Comparison of ENCODE assay signal across 12 mouse cellular contexts in the genomic region with DNA sequence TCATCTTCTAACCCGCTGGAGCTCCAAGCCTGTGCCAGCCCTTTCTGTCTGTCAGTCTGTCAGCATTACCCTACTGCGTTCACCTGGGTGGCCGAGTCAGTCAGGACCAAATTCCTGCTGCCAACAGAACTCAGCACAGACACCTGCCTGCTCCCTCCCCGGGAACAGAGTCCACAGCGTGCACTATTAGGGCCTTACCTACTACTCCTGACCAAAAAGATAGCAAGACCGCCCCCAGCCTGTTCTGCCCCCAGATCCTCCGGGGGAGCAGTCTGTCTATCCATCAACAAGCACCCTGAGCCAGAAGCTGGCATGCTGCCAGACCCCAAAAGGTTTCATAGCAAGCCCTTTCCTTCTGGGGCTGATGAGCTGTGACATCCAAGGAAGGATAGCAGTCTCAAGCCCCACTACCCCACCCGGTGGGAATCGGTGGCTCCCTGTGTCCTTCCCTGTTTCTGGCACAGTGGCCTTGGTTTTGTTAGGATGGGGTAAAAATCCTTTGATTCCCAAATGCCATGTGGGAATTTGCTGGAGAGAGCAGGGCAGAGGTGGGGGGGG. TPM values are rescaled to one million over a fixed set of nuclear protein-coding genes. Genes with fewer than 3 reads are reported as not detected.
DNase-seq lines count a peak whose midpoint lies in the region; ATAC-seq and TF ChIP-seq lines count a peak whose summit lies in the region.
"Had no signal": no experiment of that assay in that cellular context is flagged by ENCODE, and none has a peak within 500 bp of the region (broad histone marks: within the 10 kb centered on the region; RNA-seq: fewer than 3 reads in every experiment).

No protein-coding gene starts in this region.

- peaks cover 29% of the 10 kb centered on the region for H3K4me1 ChIP-seq in heart, embryonic 12.5 days (replicated peaks)
- H3K4me1 ChIP-seq in lung, embryonic 16.5 days (replicated peaks; ENCODE audit: control insufficient read depth, insufficient read depth, low read length) = peaks cover 9% of the 10 kb centered on the region
- no peaks in the 10 kb centered on the region for H3K4me1 ChIP-seq in lung, adult 2 months (ENCODE audit: control insufficient read depth, insufficient read depth, low read length)
- peaks cover 24% of the 10 kb centered on the region for H3K4me1 ChIP-seq in embryonic facial prominence, embryonic 13.5 days

- H3K9me3 ChIP-seq in heart, embryonic 12.5 days (replicated peaks) = no peaks in the 10 kb centered on the region
- no peaks in the 10 kb centered on the region for H3K9me3 ChIP-seq in lung, embryonic 16.5 days (ENCODE audit: control insufficient read depth, low read length)
- H3K9me3 ChIP-seq in embryonic facial prominence, embryonic 13.5 days = no peaks in the 10 kb centered on the region

- WGBS in heart, embryonic 12.5 days = 40% methylated on average over 9 of the region's 9 CpGs
- 53% methylated on average over 9 of the region's 9 CpGs for WGBS in lung, embryonic 16.5 days
- 61% methylated on average over 9 of the region's 9 CpGs for WGBS in lung, adult 2 months
- 34% methylated on average over 9 of the region's 9 CpGs for WGBS in embryonic facial prominence, embryonic 13.5 days

- H3K27me3 ChIP-seq in heart, embryonic 12.5 days (replicated peaks) = peaks cover 6% of the 10 kb centered on the region; the same call in 1 of the 2 replicates
- no peaks in the 10 kb centered on the region for H3K27me3 ChIP-seq in lung, embryonic 16.5 days (ENCODE audit: control insufficient read depth, insufficient read depth, low read depth, low read length)
- no peaks in the 10 kb centered on the region for H3K27me3 ChIP-seq in embryonic facial prominence, embryonic 13.5 days

- no peak for DNase-seq in heart, adult 11 months
- no peak for DNase-seq in lung, adult 2 months
- DNase-seq in brain, embryonic 14.5 days (ENCODE audit: low read depth) = peak; percentile 49
- no peak for DNase-seq in adrenal gland, postnatal 36 days
- DNase-seq: cerebellum, adult 9-11 months; kidney, adult 11 months had no signal

- no peak overlapping the region for H3K4me3 ChIP-seq in heart, embryonic 12.5 days
- no peak overlapping the region for H3K4me3 ChIP-seq in lung, embryonic 16.5 days (ENCODE audit: low read length)
- no peak overlapping the region for H3K4me3 ChIP-seq in lung, adult 2 months (replicated peaks; ENCODE audit: extremely low read depth, low read depth, low read length)
- no peak overlapping the region for H3K4me3 ChIP-seq in embryonic facial prominence, embryonic 13.5 days

- H3K36me3 ChIP-seq in heart, embryonic 12.5 days = no peaks in the 10 kb centered on the region
- H3K36me3 ChIP-seq in lung, embryonic 16.5 days (ENCODE audit: control insufficient read depth, insufficient read depth, low read length) = no peaks in the 10 kb centered on the region
- H3K36me3 ChIP-seq in embryonic facial prominence, embryonic 13.5 days = no peaks in the 10 kb centered on the region

- no peak for TF ChIP-seq CTCF in lung, adult 2 months (IDR thresholded peaks at IDR 0.05; ENCODE audit: insufficient read depth, low read length)
- no peak for TF ChIP-seq CTCF in brain, embryonic 14.5 days (IDR thresholded peaks at IDR 0.05; ENCODE audit: borderline replicate concordance, extremely low read depth, insufficient read depth, insufficient read length)

- H3K27ac ChIP-seq in heart, embryonic 12.5 days (ENCODE audit: poor library complexity, severe bottlenecking) = peak overlapping the region; percentile 15; the same call in 1 of the 2 replicates
- H3K27ac ChIP-seq in lung, embryonic 16.5 days (ENCODE audit: low read length) = no peak overlapping the region
- H3K27ac ChIP-seq in embryonic facial prominence, embryonic 13.5 days = peak overlapping the region; percentile 60

- no peak for ATAC-seq in heart, embryonic 12.5 days (ENCODE audit: insufficient number of reproducible peaks, low FRiP score)
- 0 out of 2 replicates have a peak, but pooled peaks have one; percentile 18 for ATAC-seq in lung, embryonic 16.5 days (ENCODE audit: low read depth)
- no peak for ATAC-seq in embryonic facial prominence, embryonic 13.5 days (ENCODE audit: insufficient number of reproducible peaks, insufficient read depth, low FRiP score, low TSS enrichment, low read depth)

- TF ChIP-seq POLR2A in lung, adult 2 months (IDR thresholded peaks at IDR 0.05; ENCODE audit: borderline replicate concordance, extremely low read depth, low read depth, low read length) = no peak
- TF ChIP-seq POLR2A in brain, embryonic 14.5 days (IDR thresholded peaks at IDR 0.05; ENCODE audit: borderline replicate concordance, extremely low read depth, insufficient read depth, insufficient read length, poor library complexity, severe bottlenecking) = no peak

- no peak overlapping the region for H3K9ac ChIP-seq in heart, embryonic 12.5 days
- H3K9ac ChIP-seq in lung, embryonic 16.5 days (ENCODE audit: low read length) = no peak overlapping the region
- H3K9ac ChIP-seq in embryonic facial prominence, embryonic 13.5 days = 0 out of 2 replicates have a peak overlapping the region, but pooled peaks have one; percentile 32

- 0 out of 2 replicates have a peak overlapping the region, but pooled peaks have one; percentile 1 for H3K4me2 ChIP-seq in heart, embryonic 12.5 days
- H3K4me2 ChIP-seq in lung, embryonic 16.5 days (ENCODE audit: low read depth, low read length) = no peak overlapping the region
- H3K4me2 ChIP-seq in embryonic facial prominence, embryonic 13.5 days = peak overlapping the region; percentile 5; the same call in 1 of the 2 replicates
- H3K4me2 ChIP-seq: liver, embryonic 11.5 days had no signal

RNA-seq across cellular contexts. Expression of a gene that starts 10.1 kb away (rescaled TPM):
- 67.2 and 70.8 TPM in 2 replicates for polyA plus RNA-seq in heart, embryonic 12.5 days (2016; fragmentation: Nextera tagmentation; extraction: Ambion mirVana)
- polyA plus RNA-seq in lung, embryonic 16.5 days (2015; fragmentation: Nextera tagmentation; extraction: Ambion mirVana) = 6.2 and 6.8 TPM in 2 replicates
- polyA plus RNA-seq in lung, adult 2 months (2012; rRNA removed) = 3.2 and 5.3 TPM in 2 replicates
- polyA plus RNA-seq in brain, embryonic 14.5 days (2012; rRNA removed) = 14.8 and 26.0 TPM in 2 replicates
- 41.6 and 43.6 TPM in 2 replicates for polyA plus RNA-seq in embryonic facial prominence, embryonic 13.5 days (2015; fragmentation: Nextera tagmentation; extraction: Ambion mirVana)
- 10 to 100 TPM; 30.1 to 68.2 TPM for total RNA-seq in adrenal gland, postnatal 36 days (2021)

RNA-seq across cellular contexts. Expression of a gene that starts 27.3 kb away (rescaled TPM):
- 0.26 and 0.30 TPM in 2 replicates for polyA plus RNA-seq in heart, embryonic 12.5 days (2016; fragmentation: Nextera tagmentation; extraction: Ambion mirVana)
- polyA plus RNA-seq in lung, embryonic 16.5 days (2015; fragmentation: Nextera tagmentation; extraction: Ambion mirVana) = 0.21 and 0.30 TPM in 2 replicates
- 0.14 and 0.15 TPM in 2 replicates for polyA plus RNA-seq in lung, adult 2 months (2012; rRNA removed)
- polyA plus RNA-seq in brain, embryonic 14.5 days (2012; rRNA removed) = 1.6 and 1.7 TPM in 2 replicates
- 2.8 and 3.9 TPM in 2 replicates for polyA plus RNA-seq in embryonic facial prominence, embryonic 13.5 days (2015; fragmentation: Nextera tagmentation; extraction: Ambion mirVana)
- not detected for total RNA-seq in adrenal gland, postnatal 36 days (2021)
- total RNA-seq: gastrocnemius, adult 18-20 months; heart, postnatal 25 days had no signal
- polyA plus RNA-seq: liver, embryonic 11.5 days had no signal

RNA-seq across cellular contexts. Expression of a gene that starts 49.7 kb away (rescaled TPM):
- polyA plus RNA-seq in heart, embryonic 12.5 days (2016; fragmentation: Nextera tagmentation; extraction: Ambion mirVana) = 102 and 103 TPM in 2 replicates
- polyA plus RNA-seq in lung, embryonic 16.5 days (2015; fragmentation: Nextera tagmentation; extraction: Ambion mirVana) = 104 and 109 TPM in 2 replicates
- 40.2 and 46.8 TPM in 2 replicates for polyA plus RNA-seq in lung, adult 2 months (2012; rRNA removed)
- 119 and 147 TPM in 2 replicates for polyA plus RNA-seq in brain, embryonic 14.5 days (2012; rRNA removed)
- polyA plus RNA-seq in embryonic facial prominence, embryonic 13.5 days (2015; fragmentation: Nextera tagmentation; extraction: Ambion mirVana) = 137 and 148 TPM in 2 replicates
- total RNA-seq in adrenal gland, postnatal 36 days (2021) = 10 to 100 TPM; 64.8 to 66.1 TPM
